Mouse (Mus musculus) c-Kit-positive CD71-positive TER-119-positive erythroid progenitor cells, embryonic 14.5 days (primary cell): ENCODE results near the gene Mical1.

Source experiments
- DNase-seq: peaks from one replicate; pipeline ENCODE4 v3.0.0-alpha.2; 2013; ENCODE audit warnings: low spot score

The Mical1 gene

GRCm38 (mm10) chr10:41520410-41520673 is 44.2 kb downstream of the Mical1 start:
- no peak for DNase-seq

- DNase-seq: no peak
These were observed 47.3 kb downstream of the Mical1 start for GRCm38 (mm10) chr10:41523386-41523785.

- DNase-seq: no peak
These were observed 49.6 kb downstream of the Mical1 start for GRCm38 (mm10) chr10:41525696-41526095.

- no peak for DNase-seq
These were observed 53.9 kb downstream of the Mical1 start for GRCm38 (mm10) chr10:41529972-41530371.

GRCm38 (mm10) chr10:41535991-41536390 is 59.9 kb downstream of the Mical1 start:
- DNase-seq: no peak
